Comparison of ENCODE assay signal across 10 mouse cellular contexts in the genomic region with DNA sequence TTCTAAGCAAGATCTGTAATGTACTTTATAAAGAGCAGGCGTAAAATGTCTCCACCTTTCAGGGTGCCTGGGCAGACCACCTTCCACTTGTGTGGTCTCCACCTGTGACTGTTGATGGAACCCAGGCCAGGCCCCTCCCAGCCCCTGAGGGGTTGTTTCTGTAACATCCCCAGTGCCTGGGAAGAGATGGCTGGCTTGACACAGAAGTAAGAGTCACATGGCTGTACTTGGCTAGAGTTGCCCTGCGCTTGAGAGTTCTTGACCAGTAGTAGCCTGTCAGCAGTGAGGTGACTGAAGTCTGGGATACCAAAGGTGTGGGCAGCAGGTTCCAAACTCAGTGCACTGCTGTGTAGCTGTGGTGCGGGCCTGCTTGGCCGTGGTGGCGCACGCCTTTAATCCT. TPM values are rescaled to one million over a fixed set of nuclear protein-coding genes. Genes with fewer than 3 reads are reported as not detected.
DNase-seq lines count a peak whose midpoint lies in the region; ATAC-seq and TF ChIP-seq lines count a peak whose summit lies in the region.
"Had no signal": no experiment of that assay in that cellular context is flagged by ENCODE, and none has a peak within 500 bp of the region (broad histone marks: within the 10 kb centered on the region; RNA-seq: fewer than 3 reads in every experiment).

No protein-coding gene starts in this region.

- no peak for TF ChIP-seq POLR2A in embryonic fibroblast, embryonic 13.5 days (IDR thresholded peaks at IDR 0.05; ENCODE audit: low read depth, low read length)

- DNase-seq in layer of hippocampus, adult 2 months (ENCODE audit: low spot score in 2 of 2), result no peak
- DNase-seq in layer of hippocampus, adult 9-11 months, result no peak
- no peak for DNase-seq in hindbrain, postnatal 0 days (ENCODE audit: low spot score)
- no peak for DNase-seq in layer of hippocampus, postnatal 25 days (ENCODE audit: extremely low spot score in 1 of 2, low spot score in 1 of 2)
- DNase-seq in layer of hippocampus, postnatal 14 days (ENCODE audit: low spot score in 2 of 2), result no peak

- TF ChIP-seq CTCF in layer of hippocampus, adult 2 months (conservative IDR thresholded peaks at IDR 0.05), result no peak
- TF ChIP-seq CTCF in embryonic fibroblast, embryonic 13.5 days (IDR thresholded peaks at IDR 0.05; ENCODE audit: borderline replicate concordance, insufficient read depth, low read length), result no peak
- no peak for TF ChIP-seq CTCF in hindbrain, postnatal 0 days (IDR thresholded peaks at IDR 0.05; ENCODE audit: low read depth)

- no peak overlapping the region for H3K4me3 ChIP-seq in layer of hippocampus, adult 2 months
- H3K4me3 ChIP-seq in embryonic fibroblast, embryonic 13.5 days (ENCODE audit: insufficient read depth, low read length), result no peak overlapping the region
- H3K4me3 ChIP-seq in hindbrain, postnatal 0 days (ENCODE audit: low read length), result no peak overlapping the region
- H3K4me3 ChIP-seq in neural tube, embryonic 13.5 days, result no peak overlapping the region

- peaks cover 16% of the 10 kb centered on the region for H3K4me1 ChIP-seq in embryonic fibroblast, embryonic 13.5 days (ENCODE audit: control insufficient read depth, insufficient read depth, low read length)
- H3K4me1 ChIP-seq in hindbrain, postnatal 0 days (ENCODE audit: insufficient read depth, low read length), result peaks cover 51% of the 10 kb centered on the region
- H3K4me1 ChIP-seq in neural tube, embryonic 13.5 days (replicated peaks), result peaks cover 92% of the 10 kb centered on the region

- peak overlapping the region; percentile 38; the same call in 1 of the 2 replicates for H3K9ac ChIP-seq in hindbrain, postnatal 0 days (replicated peaks; ENCODE audit: low read length)
- peak overlapping the region; percentile 65 for H3K9ac ChIP-seq in neural tube, embryonic 13.5 days

- no peaks in the 10 kb centered on the region for H3K27me3 ChIP-seq in hindbrain, postnatal 0 days (ENCODE audit: insufficient read depth, low read length)
- no peaks in the 10 kb centered on the region for H3K27me3 ChIP-seq in neural tube, embryonic 13.5 days
- H3K27me3 ChIP-seq: Patski had no signal

- H3K36me3 ChIP-seq in hindbrain, postnatal 0 days (ENCODE audit: insufficient read depth, low read length), result no peaks in the 10 kb centered on the region
- H3K36me3 ChIP-seq in neural tube, embryonic 13.5 days, result no peaks in the 10 kb centered on the region

- H3K27ac ChIP-seq in layer of hippocampus, adult 2 months, result peak overlapping the region; percentile 93
- H3K27ac ChIP-seq in embryonic fibroblast, embryonic 13.5 days (ENCODE audit: insufficient read depth, low read length), result peak overlapping the region; percentile 82; the same call in 1 of the 2 replicates
- peak overlapping the region; percentile 94 for H3K27ac ChIP-seq in hindbrain, postnatal 0 days
- H3K27ac ChIP-seq in neural tube, embryonic 13.5 days (replicated peaks), result peak overlapping the region; percentile 94

- no peaks in the 10 kb centered on the region for H3K9me3 ChIP-seq in hindbrain, postnatal 0 days (ENCODE audit: low read length)
- no peaks in the 10 kb centered on the region for H3K9me3 ChIP-seq in neural tube, embryonic 13.5 days

- WGBS in hindbrain, postnatal 0 days, result 81% methylated on average over 6 of the region's 6 CpGs
- 90% methylated on average over 6 of the region's 6 CpGs for WGBS in neural tube, embryonic 13.5 days

- H3K4me2 ChIP-seq in hindbrain, postnatal 0 days (ENCODE audit: low read depth, low read length), result peak overlapping the region; percentile 38; the same call in 1 of the 2 replicates
- peak overlapping the region; percentile 42; the same call in 1 of the 2 replicates for H3K4me2 ChIP-seq in neural tube, embryonic 13.5 days

- ATAC-seq in hindbrain, postnatal 0 days, result peak; percentile 13; the same call in 1 of the 2 replicates
- 0 out of 2 replicates have a peak, but pooled peaks have one; percentile 2 for ATAC-seq in neural tube, embryonic 13.5 days (ENCODE audit: low read depth)
- no peak for ATAC-seq in megakaryocyte-erythroid progenitor cell, adult 5-6 weeks (replicated peaks; ENCODE audit: low FRiP score, low TSS enrichment, poor library complexity, severe bottlenecking)
- ATAC-seq: inflammation-experienced regulatory T-cells, adult 6 months had no signal

RNA-seq across cellular contexts. Expression of gene Prrc2b, which starts 24.6 kb away (rescaled TPM):
- total RNA-seq in layer of hippocampus, adult 2 months (2021), result 100 to 1,000 TPM; 288 to 305 TPM
- polyA plus RNA-seq in embryonic fibroblast, embryonic 13.5 days (2011; ENCODE audit: insufficient read length, low read depth, missing spikeins), result 75.5 and 84.6 TPM in 2 replicates
- total RNA-seq in hindbrain, postnatal 0 days (2014; rRNA removed), result 188 and 206 TPM in 2 replicates
- polyA plus RNA-seq in hindbrain, postnatal 0 days (2015; fragmentation: Nextera tagmentation; extraction: Ambion mirVana), result 44.8 and 55.9 TPM in 2 replicates
- polyA plus RNA-seq in neural tube, embryonic 13.5 days (2015; fragmentation: Nextera tagmentation; extraction: Ambion mirVana), result 61.6 and 69.8 TPM in 2 replicates
- 100 to 1,000 TPM; 248 to 275 TPM for total RNA-seq in layer of hippocampus, postnatal 25 days (2021)
- total RNA-seq in megakaryocyte-erythroid progenitor cell, adult 5-6 weeks (2014; fragmentation: Nextera tagmentation), result 58.3 and 63.5 TPM in 2 replicates
- total RNA-seq in megakaryocyte-erythroid progenitor cell, adult 5-6 weeks (2017), result 13.9 and 20.1 TPM in 2 replicates
- total RNA-seq in layer of hippocampus, postnatal 14 days (2021), result 100 to 1,000 TPM; 253 to 268 TPM
